Mouse (Mus musculus): ENCODE results near the gene Bloc1s5. TPM values are rescaled to one million over a fixed set of nuclear protein-coding genes. Genes with fewer than 3 reads are reported as not detected.

Bloc1s5 gene
- polyA plus RNA-seq, 1 experiment from 2014 or later: 27.1 TPM

GRCm38 (mm10) chr13:38554611-38555010 lies 80.3 kb downstream of the Bloc1s5 start:
- no peak overlapping the region for H3K4me2 ChIP-seq
- H3K27ac ChIP-seq: no peak overlapping the region
- H3K4me1 ChIP-seq (replicated peaks): no peaks in the 10 kb centered on the region
- H3K36me3 ChIP-seq: no peaks in the 10 kb centered on the region
- no peaks in the 10 kb centered on the region for H3K27me3 ChIP-seq
- 84% methylated on average over 11 of the region's 11 CpGs for WGBS
- no peaks in the 10 kb centered on the region for H3K9me3 ChIP-seq
- no peak overlapping the region for H3K9ac ChIP-seq (replicated peaks)
- ATAC-seq (ENCODE audit: insufficient number of reproducible peaks, insufficient read depth, low FRiP score, low TSS enrichment, low read depth): no peak
- no peak overlapping the region for H3K4me3 ChIP-seq (replicated peaks)

GRCm38 (mm10) chr13:38554210-38554609 lies 80.7 kb downstream of the Bloc1s5 start:
- Histone ChIP-seq H3K4me2 (no peak overlapping the region), H3K27ac (no peak overlapping the region), H3K4me1 (replicated peaks) (no peaks in the 10 kb centered on the region), H3K36me3 (no peaks in the 10 kb centered on the region), H3K4me3 (replicated peaks) (no peak overlapping the region), H3K9me3 (no peaks in the 10 kb centered on the region), H3K9ac (replicated peaks) (no peak overlapping the region), H3K27me3 (no peaks in the 10 kb centered on the region)
- 68% methylated on average over 3 of the region's 3 CpGs for WGBS
- no peak for ATAC-seq (ENCODE audit: insufficient number of reproducible peaks, insufficient read depth, low FRiP score, low TSS enrichment, low read depth)

- H3K36me3 ChIP-seq: no peaks in the 10 kb centered on the region
- H3K4me1 ChIP-seq (replicated peaks): no peaks in the 10 kb centered on the region
- no peaks in the 10 kb centered on the region for H3K27me3 ChIP-seq
- H3K4me2 ChIP-seq: no peak overlapping the region
- no peak overlapping the region for H3K4me3 ChIP-seq (replicated peaks)
- no peaks in the 10 kb centered on the region for H3K9me3 ChIP-seq
- no peak for ATAC-seq (ENCODE audit: insufficient number of reproducible peaks, insufficient read depth, low FRiP score, low TSS enrichment, low read depth)
- H3K9ac ChIP-seq (replicated peaks): no peak overlapping the region
- H3K27ac ChIP-seq: no peak overlapping the region
- whole genome bisulfite sequencing: 79% methylated on average over 5 of the region's 5 CpGs
Observed at GRCm38 (mm10) chr13:38548681-38549080, 86.2 kb downstream of the Bloc1s5 start.

DNA sequence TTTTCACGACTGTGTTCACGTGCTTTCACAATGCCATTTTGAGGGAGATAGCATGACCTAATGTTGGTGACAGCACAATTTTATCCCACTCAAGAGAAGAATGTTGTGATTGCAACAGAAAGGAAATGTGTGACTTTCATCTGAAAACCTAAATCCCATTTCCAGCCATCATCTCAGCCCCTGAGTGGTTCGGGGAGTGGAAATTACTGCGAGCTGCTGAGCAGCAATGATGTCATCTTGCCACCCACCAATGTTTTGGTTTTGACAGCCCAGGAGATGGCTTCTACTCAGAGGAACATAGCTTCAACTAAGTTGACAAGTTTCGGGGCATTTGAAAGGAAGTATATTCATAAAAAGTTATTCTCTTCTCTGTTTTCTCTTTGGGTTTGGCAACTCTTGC lies 87.2 kb downstream of the Bloc1s5 start:
- Histone ChIP-seq H3K9ac (replicated peaks) (no peak overlapping the region), H3K9me3 (no peaks in the 10 kb centered on the region), H3K27me3 (no peaks in the 10 kb centered on the region), H3K27ac (no peak overlapping the region), H3K36me3 (no peaks in the 10 kb centered on the region), H3K4me1 (replicated peaks) (no peaks in the 10 kb centered on the region), H3K4me3 (replicated peaks) (no peak overlapping the region), H3K4me2 (no peak overlapping the region)
- WGBS: 90% methylated on average over 5 of the region's 5 CpGs
- no peak for ATAC-seq (ENCODE audit: insufficient number of reproducible peaks, insufficient read depth, low FRiP score, low TSS enrichment, low read depth)

DNA sequence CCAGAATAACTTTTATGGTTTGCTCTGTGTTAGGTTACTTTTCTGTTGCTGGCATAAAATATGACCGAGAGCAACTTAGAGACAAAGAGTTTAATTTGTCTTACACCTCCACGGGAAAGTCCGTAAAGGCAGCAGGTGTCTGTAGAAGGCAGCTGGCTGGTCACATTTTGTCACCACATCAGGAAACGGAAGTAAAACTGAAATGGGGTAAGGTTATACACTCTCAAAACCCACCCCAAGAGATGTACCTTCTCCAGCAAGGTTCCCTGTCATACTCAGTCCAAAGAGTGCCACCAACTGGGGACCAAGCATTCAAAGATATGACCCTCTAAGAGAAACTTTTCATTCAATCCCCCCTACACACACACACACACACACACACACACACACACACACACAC lies 88.2 kb downstream of the Bloc1s5 start:
- Histone ChIP-seq H3K4me3 (replicated peaks) (no peak overlapping the region), H3K9ac (replicated peaks) (no peak overlapping the region), H3K9me3 (no peaks in the 10 kb centered on the region), H3K4me1 (replicated peaks) (no peaks in the 10 kb centered on the region), H3K27ac (no peak overlapping the region), H3K36me3 (no peaks in the 10 kb centered on the region), H3K27me3 (no peaks in the 10 kb centered on the region), H3K4me2 (no peak overlapping the region)
- no peak for ATAC-seq (ENCODE audit: insufficient number of reproducible peaks, insufficient read depth, low FRiP score, low TSS enrichment, low read depth)
- WGBS: 75% methylated on average over 4 of the region's 4 CpGs

GRCm38 (mm10) chr13:38545460-38545859 lies 89.4 kb downstream of the Bloc1s5 start:
- Histone ChIP-seq H3K9ac (replicated peaks) (no peak overlapping the region), H3K27me3 (no peaks in the 10 kb centered on the region), H3K9me3 (no peaks in the 10 kb centered on the region), H3K4me3 (replicated peaks) (no peak overlapping the region), H3K36me3 (no peaks in the 10 kb centered on the region), H3K4me2 (no peak overlapping the region), H3K4me1 (replicated peaks) (no peaks in the 10 kb centered on the region), H3K27ac (no peak overlapping the region)
- no peak for ATAC-seq (ENCODE audit: insufficient number of reproducible peaks, insufficient read depth, low FRiP score, low TSS enrichment, low read depth)
- 72% methylated on average over 3 of the region's 3 CpGs for WGBS

- no peak overlapping the region for H3K4me2 ChIP-seq
- H3K36me3 ChIP-seq: no peaks in the 10 kb centered on the region
- no peak overlapping the region for H3K9ac ChIP-seq (replicated peaks)
- WGBS: 78% methylated on average over 8 of the region's 8 CpGs
- no peak overlapping the region for H3K4me3 ChIP-seq (replicated peaks)
- no peak for ATAC-seq (ENCODE audit: insufficient number of reproducible peaks, insufficient read depth, low FRiP score, low TSS enrichment, low read depth)
- no peaks in the 10 kb centered on the region for H3K9me3 ChIP-seq
- no peak overlapping the region for H3K27ac ChIP-seq
- H3K4me1 ChIP-seq (replicated peaks): no peaks in the 10 kb centered on the region
- H3K27me3 ChIP-seq: no peaks in the 10 kb centered on the region
Observed at GRCm38 (mm10) chr13:38544769-38545445, 90.0 kb downstream of the Bloc1s5 start.

DNA sequence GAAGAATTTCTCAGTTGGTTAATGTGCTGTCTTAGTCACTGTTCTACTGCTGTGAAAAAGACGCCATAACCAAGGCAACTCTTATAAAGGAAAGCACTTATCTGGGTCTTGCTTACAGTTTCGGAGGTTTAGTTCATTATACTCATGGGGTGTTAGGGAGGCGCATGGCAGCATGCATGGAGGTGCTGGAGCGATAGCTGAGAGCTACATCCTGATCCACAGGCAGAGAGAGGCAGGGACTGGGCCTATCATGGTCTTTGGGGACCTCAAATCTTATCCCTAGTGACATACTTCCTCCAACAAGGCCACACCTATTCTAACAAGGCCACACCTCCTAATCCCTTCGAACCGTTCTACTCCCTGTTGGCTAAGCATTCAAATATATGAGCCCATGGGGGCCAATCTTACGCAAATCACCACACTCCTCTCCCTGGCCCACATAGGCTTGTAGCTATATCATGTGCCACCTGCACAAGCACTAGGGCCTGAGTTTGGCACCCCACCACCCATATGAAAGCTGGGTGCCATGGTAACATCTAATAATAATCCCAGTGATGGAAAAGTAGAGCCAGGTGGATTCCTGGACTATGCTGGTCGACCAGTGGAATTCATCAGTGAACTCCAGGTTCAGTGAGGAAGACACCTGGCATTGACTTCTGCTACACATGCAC lies 91.3 kb downstream of the Bloc1s5 start:
- Histone ChIP-seq H3K4me1 (replicated peaks) (no peaks in the 10 kb centered on the region), H3K9ac (replicated peaks) (no peak overlapping the region), H3K27me3 (no peaks in the 10 kb centered on the region), H3K4me2 (no peak overlapping the region), H3K36me3 (no peaks in the 10 kb centered on the region), H3K9me3 (no peaks in the 10 kb centered on the region), H3K4me3 (replicated peaks) (no peak overlapping the region), H3K27ac (no peak overlapping the region)
- ATAC-seq (ENCODE audit: insufficient number of reproducible peaks, insufficient read depth, low FRiP score, low TSS enrichment, low read depth): no peak
- WGBS: 86% methylated on average over 8 of the region's 8 CpGs

Other genes starting within 250 kb of the Bloc1s5 start
- 180 and 196 TPM in 2 replicates for gene Txndc5, start 106.3 kb downstream of the Bloc1s5 start, polyA plus RNA-seq (2016; fragmentation: Nextera tagmentation; extraction: Ambion mirVana)
- 47.3 and 50.0 TPM in 2 replicates for gene Eef1e1, start 23.9 kb upstream of the Bloc1s5 start, polyA plus RNA-seq (2016; fragmentation: Nextera tagmentation; extraction: Ambion mirVana)

Measured in limb, embryonic 12.5 days (tissue).